Mouse (Mus musculus) retina, postnatal 1 day (tissue): ENCODE data around the gene Plch2.
"Not testable (repeated sequence)": the region's sequence is repeated elsewhere in the genome, so short reads cannot be mapped to it uniquely, and the experiment has no call there.

ENCODE experiments used
- DNase-seq: peaks from one replicate; pipeline ENCODE4 v3.0.0-alpha.2; 2012

Gene Plch2

DNA sequence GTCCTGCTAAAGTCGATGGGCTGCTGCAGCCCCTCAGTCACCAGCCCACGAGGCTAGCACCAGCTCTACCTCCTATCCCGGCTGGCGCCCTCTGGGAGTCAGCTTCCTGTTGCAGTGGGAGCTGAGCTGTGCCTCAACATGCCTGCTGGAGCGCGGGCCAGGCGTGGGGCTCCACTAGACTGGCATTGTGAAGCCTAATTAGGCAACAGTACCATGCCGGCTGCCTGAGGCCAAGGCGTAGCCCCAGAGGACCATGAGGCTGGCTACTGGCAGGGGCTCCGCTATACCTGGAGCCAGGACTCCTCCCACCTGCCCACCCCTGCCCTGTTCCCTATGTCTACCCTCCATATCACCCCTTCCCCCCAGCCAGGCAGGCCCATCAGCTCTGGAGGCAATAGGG is at the start of gene Plch2:
Gene Plch2, minus strand, starts transcription at position 61 of the 400 bp plus-strand sequence.
- DNase-seq, result no peak

GRCm38 (mm10) chr4:155098572-155098971 is 42.0 kb upstream of the Plch2 start:
- no peak for DNase-seq

DNA sequence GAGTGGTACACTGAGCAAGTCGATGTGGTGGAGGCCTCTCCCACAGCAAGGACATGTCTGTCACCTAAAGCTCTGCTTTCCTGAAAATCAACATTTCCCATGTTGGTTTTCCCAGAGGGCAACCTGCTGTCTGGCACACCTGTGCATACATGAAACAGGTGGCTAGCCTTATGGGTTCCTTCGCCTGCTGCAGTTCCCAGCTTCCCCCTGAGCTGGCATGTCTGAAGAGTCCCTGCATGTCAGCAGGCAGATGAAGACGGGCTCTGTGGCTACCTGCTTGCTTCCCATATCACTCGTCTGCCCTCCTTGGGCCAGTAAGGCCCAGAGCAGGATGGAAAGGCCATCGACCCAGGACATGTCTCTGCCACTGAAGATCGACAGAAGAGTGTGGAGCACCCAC is 40.9 kb upstream of the Plch2 start:
- no peak for DNase-seq

DNA sequence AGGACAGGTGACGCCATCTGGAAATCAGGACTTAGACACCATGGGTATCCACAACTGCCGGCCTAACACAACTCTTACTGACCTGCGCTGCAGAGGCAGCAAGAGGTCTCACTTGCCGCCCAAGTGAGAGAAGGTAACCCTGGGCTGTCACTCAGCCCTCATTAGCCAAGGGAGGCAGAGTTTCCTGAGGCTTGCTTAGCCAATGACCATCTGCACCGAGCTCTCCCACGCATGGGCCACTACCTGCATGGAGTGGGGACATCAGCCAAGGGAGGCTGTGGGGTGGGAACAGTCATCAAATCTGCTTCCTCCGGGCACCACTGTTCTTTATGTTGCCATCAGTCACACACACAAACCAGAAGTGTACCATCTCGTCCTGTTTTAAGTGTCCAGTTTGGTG is 39.4 kb upstream of the Plch2 start:
- DNase-seq, result no peak

GRCm38 (mm10) chr4:155095238-155095900 is 38.8 kb upstream of the Plch2 start:
- peak; percentile 91 for DNase-seq

DNA sequence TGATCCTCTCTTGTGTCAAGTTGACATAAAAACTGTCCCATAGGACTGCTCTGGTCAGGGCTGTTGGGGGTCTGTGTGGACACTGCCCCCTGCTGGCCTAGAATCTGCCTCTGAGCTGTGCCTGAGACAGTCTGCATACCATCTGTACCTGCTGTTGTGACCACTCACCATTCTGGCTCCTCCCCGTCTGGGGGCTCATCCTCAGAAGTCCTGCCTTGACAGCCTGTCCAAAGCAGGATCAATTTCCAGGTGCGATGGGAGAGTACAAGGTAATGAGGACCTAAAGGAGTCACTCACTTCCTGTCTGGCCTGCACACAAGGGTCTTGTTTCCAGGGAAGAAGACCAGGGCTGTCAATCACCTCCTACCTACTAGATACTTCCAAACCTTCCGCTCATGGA is 38.0 kb upstream of the Plch2 start:
- DNase-seq, result peak; percentile 71

DNA sequence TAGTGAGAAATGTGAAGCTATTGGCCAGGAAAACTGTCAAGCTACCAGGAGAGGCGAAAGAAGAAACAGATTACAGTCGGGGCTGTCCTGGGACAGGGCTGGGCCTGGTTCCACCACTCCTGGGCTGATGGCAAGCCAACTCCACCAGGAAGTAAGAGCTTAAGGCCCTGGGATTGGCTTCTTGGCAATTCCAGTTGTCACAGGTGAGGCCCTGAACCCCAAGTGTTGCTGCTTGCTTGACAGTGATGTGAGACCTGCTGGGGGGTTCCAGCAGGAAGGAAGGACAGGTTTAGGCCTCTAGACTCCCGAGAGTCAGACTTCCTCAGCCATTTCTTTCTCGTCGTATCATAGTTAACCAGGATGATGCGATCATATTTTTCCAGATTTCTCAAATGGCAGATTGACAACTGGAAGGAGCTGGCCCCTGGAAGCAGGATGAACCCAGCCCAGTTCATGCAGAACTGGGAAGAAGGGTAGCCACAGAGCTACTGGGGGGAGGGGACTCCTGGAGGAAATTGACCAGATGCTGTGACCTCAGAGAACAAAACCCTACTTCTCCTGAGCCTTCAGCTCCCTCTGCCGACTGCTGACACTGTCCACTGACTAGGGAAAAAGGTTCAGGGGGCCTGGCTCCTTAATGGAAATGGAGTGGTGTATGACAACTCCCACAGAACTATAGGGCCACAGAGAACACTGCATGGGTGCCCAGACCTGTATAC is 37.0 kb upstream of the Plch2 start:
- no peak for DNase-seq

DNA sequence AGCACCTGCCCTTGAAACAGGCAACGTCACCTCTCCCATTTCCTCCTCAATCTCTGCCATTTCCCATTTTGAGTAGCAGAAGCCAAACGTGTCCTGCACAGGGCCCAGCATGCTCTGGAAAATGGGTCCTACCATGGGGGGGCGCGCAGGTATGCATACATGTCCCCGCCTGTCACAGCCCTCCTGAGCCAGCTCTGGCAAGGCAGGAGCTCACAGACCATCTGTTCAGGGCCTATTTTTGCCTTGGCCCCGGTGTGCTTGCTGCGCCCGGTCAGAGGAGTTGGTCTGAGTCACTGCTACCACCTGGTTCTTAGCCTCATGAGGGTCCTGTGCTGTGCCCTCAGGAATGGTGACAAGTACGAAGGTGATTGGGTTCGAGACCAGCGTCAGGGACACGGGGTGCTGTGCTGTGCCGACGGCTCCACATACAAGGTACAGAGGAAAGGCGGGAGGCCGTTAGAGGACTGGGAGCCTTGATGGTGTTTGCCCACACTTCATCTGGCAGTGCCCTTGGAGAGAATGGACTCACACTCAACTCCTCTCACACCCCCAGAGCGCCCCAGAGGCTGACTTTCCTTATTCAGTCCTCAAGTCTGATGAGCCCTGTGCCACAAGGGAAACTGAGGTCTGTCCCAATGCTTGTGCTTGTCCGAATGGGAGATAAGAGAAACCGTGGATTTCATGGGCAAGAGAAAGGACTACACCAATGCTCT is 36.3 kb upstream of the Plch2 start:
- DNase-seq, result no peak

GRCm38 (mm10) chr4:155090688-155091449 is 34.3 kb upstream of the Plch2 start:
- no peak for DNase-seq

DNA sequence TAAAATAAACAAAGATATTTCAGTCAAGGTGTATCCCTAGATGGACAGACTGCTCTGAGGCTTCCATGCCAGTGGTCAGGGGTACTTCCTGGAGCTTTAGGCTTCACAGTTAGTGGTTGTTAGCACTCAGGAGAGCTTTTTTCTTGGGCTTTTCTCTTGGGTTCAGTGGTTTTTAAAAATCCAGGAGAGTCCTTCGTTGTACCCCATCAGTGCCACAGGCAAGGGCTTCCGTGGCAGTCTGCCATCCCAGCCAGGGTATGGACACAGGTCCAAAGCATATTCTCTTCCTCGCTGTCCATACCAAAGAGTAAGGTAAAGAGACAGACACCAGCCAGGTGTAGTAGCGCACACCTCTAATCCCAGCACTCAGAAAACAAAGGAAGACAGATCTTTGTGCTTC is 33.6 kb upstream of the Plch2 start:
- no peak for DNase-seq

DNA sequence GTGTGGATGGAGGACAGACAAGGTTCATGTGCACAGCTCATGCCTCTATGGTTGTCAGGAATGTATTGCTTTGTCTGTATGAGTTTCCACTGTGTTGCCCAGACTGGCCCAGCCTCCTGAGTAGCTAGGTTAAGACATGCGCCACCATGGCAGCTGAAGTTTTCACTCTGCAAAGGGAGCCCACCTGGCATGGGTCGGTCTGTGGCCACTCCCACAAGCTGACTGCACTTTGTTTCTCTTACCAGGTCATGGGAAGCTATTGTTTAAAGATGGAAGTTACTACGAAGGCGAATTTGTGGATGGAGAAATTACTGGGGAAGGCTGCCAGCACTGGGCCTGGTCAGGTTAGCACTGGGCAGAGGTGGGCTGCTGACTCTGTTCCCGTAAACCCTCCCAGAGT is 32.7 kb upstream of the Plch2 start:
- no peak for DNase-seq

DNA sequence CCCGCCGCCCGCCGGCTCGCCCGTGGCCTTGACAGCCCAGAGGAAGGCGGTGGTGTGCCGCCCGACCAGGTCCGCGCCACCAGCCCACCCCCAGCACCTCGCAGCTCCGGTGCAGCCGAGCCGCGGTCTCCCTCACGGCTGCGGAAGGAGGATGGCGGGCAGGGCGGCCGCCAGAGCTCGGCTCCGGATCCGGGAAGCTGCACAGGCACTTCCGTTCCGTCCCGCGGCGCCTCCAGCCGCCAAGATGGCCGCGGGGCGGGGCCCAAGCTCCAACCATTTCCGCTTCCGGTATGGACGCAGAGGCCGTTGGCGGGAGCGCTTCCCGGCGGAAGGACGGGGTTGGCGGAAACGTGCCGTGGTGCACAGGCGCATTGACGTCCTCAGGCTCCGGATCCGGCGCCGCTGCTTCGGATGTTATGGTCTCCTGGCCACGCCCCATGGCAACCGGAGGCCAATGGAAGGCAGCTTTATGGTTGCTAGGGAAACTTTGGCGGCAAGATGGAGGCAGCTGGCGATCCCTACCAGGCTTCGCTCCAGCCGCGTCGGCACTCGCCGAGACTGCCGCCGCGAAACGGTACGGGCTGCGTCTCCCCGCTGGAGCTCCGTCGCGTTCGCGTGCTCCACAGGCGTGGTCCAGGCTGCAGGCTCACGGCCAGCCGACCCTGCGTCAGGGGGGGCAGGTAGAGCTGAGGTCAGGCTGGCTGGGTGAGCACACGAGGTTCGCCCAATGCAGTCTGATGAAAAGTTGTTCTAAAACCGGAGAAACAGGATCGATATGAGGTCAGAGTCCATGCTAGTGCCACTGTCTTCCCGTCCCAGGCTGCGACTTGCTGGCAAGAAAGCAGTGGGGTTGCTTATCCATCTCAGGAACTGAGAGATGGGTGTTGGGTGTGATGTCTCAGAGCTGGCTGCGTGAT is 29.8 kb upstream of the Plch2 start, which contains the start of the genes Rer1 and Morn1:
Gene Rer1, minus strand, starts transcription at position 275 of the 917 bp plus-strand sequence.
Gene Morn1, plus strand, starts transcription at position 470 of the 917 bp plus-strand sequence.
- DNase-seq, result peak; percentile 100

- no peak for DNase-seq
Measured at GRCm38 (mm10) chr4:155085206-155086107, 28.9 kb upstream of the Plch2 start.

DNA sequence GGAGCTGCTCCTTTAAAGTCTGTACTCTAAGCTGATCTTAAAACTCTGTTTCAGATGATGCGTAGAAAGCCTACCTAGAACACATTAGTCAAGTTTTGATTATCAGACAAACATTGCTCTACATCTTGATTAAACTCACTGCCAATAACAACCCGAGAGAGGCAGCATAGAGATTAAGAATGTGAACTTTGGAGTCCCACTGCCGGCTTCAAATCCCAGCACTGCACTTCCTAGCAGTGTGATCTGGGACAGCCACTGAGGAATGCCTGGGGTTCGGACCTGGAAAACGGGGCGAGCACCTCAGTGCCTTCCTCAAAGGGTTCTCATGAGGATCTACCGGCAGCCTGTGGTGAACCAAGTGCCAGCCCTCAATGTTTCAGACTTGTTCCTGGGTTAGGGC is 27.8 kb upstream of the Plch2 start:
- DNase-seq, result no peak

DNA sequence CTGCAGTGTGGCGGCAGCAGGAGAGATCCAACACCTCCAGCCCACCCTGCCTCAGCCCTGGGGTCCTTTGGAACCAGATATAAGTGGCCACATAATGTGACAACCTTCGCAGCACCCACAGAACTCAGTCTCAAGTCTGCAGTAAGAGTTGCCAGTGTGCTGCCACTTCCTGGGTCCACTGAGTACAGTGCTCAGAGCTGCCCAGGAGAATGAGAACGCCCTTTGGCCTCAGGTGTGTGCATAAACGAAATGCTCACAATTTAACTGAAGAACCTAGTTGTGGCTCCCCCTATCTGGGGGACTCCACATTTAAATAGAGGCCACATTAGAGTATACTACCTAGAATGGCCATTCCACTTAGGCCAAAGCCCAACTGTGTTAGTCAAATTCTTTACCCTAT is 27.0 kb upstream of the Plch2 start:
- DNase-seq, result no peak

- DNase-seq, result no peak
Measured at GRCm38 (mm10) chr4:155079666-155080065, 23.1 kb upstream of the Plch2 start.

DNA sequence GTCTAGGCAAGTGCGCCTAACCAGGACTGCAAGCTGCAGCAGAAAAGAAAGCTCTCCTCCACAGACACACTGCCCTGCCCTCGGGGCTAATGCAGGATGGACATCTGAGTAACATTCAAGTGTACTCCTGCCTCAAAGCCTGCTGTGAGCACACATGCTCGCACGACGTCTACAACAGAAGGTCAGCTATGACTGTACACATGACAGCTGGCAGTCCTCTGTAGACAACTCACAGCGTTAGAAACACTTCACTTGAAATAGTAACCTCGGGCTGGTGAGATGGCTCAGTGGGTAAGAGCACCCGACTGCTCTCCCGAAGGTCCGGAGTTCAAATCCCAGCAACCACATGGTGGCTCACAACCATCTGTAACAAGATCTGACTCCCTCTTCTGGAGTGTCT is 22.2 kb upstream of the Plch2 start:
- DNase-seq, result not testable (repeated sequence)

- no peak for DNase-seq
Measured at GRCm38 (mm10) chr4:155076677-155077076, 20.1 kb upstream of the Plch2 start.

- DNase-seq, result no peak
Measured at GRCm38 (mm10) chr4:155075813-155076212, 19.2 kb upstream of the Plch2 start.

GRCm38 (mm10) chr4:155075137-155075536 is 18.6 kb upstream of the Plch2 start:
- DNase-seq, result no peak

DNA sequence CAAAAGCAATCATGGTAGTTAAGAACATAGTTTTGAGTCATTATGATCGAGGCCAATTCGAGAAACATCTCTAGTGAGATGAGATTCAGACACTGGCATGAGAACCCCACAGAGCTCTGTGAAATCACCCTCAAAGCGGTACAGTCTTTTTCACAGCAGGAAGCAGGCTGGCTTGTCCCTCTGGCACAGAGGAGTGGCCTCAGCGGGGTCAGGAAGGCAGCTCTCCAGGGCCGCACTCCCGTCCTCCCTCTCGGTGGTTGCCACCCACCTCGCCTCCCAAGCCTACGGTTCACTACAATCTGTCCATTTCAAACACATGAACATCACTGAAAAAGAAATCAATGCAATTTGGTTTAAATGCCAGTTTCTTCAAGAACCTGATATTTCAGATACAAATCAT is 17.8 kb upstream of the Plch2 start:
- no peak for DNase-seq
